Mouse (Mus musculus): ENCODE measurements around the gene Fgfr1op2.
"Not testable (repeated sequence)": the region's sequence is repeated elsewhere in the genome, so short reads cannot be mapped to it uniquely, and the experiment has no call there.

Fgfr1op2 gene

GRCm38 (mm10) chr6:146576903-146577302 lies at the start of gene Fgfr1op2:
Gene Fgfr1op2 (plus strand): TSS chr6:146577203.
- no peak for DNase-seq (ENCODE audit: low read depth, low spot score)

GRCm38 (mm10) chr6:146527537-146527936 lies 49.5 kb upstream of the Fgfr1op2 start:
- DNase-seq (ENCODE audit: low read depth, low spot score) = no peak

- no peak for DNase-seq (ENCODE audit: low read depth, low spot score)
Measured at GRCm38 (mm10) chr6:146530363-146530762, 46.6 kb upstream of the Fgfr1op2 start.

- no peak for DNase-seq (ENCODE audit: low read depth, low spot score)
Measured at GRCm38 (mm10) chr6:146530769-146531168, 46.2 kb upstream of the Fgfr1op2 start.

- no peak for DNase-seq (ENCODE audit: low read depth, low spot score)
Measured at GRCm38 (mm10) chr6:146533146-146533545, 43.9 kb upstream of the Fgfr1op2 start.

GRCm38 (mm10) chr6:146535501-146535900 lies 41.5 kb upstream of the Fgfr1op2 start:
- DNase-seq (ENCODE audit: low read depth, low spot score) = no peak

GRCm38 (mm10) chr6:146537111-146537510 lies 39.9 kb upstream of the Fgfr1op2 start:
- no peak for DNase-seq (ENCODE audit: low read depth, low spot score)

- DNase-seq (ENCODE audit: low read depth, low spot score) = no peak
Measured at GRCm38 (mm10) chr6:146538071-146538470, 38.9 kb upstream of the Fgfr1op2 start.

- no peak for DNase-seq (ENCODE audit: low read depth, low spot score)
Measured at GRCm38 (mm10) chr6:146538661-146539060, 38.3 kb upstream of the Fgfr1op2 start.

- no peak for DNase-seq (ENCODE audit: low read depth, low spot score)
Measured at GRCm38 (mm10) chr6:146540386-146540785, 36.6 kb upstream of the Fgfr1op2 start.

GRCm38 (mm10) chr6:146544622-146545021 lies 32.4 kb upstream of the Fgfr1op2 start:
- DNase-seq (ENCODE audit: low read depth, low spot score) = no peak

GRCm38 (mm10) chr6:146545289-146545865 lies 31.6 kb upstream of the Fgfr1op2 start:
- no peak for DNase-seq (ENCODE audit: low read depth, low spot score)

- no peak for DNase-seq (ENCODE audit: low read depth, low spot score)
Measured at GRCm38 (mm10) chr6:146550421-146550820, 26.6 kb upstream of the Fgfr1op2 start.

GRCm38 (mm10) chr6:146551326-146551725 lies 25.7 kb upstream of the Fgfr1op2 start:
- no peak for DNase-seq (ENCODE audit: low read depth, low spot score)

- DNase-seq (ENCODE audit: low read depth, low spot score) = not testable (repeated sequence)
Measured at GRCm38 (mm10) chr6:146562461-146562860, 14.5 kb upstream of the Fgfr1op2 start.

- no peak for DNase-seq (ENCODE audit: low read depth, low spot score)
Measured at GRCm38 (mm10) chr6:146572073-146572472, 4.9 kb upstream of the Fgfr1op2 start.

GRCm38 (mm10) chr6:146577310-146578109 lies 507 bp downstream of the Fgfr1op2 start, which contains the start of gene Ints13:
Gene Ints13 (minus strand): TSS chr6:146577835.
- peak; percentile 95 for DNase-seq (ENCODE audit: low read depth, low spot score)

- DNase-seq (ENCODE audit: low read depth, low spot score) = peak; percentile 28
Measured at GRCm38 (mm10) chr6:146578111-146578531, 1.1 kb downstream of the Fgfr1op2 start.

- no peak for DNase-seq (ENCODE audit: low read depth, low spot score)
Measured at GRCm38 (mm10) chr6:146578586-146578985, 1.6 kb downstream of the Fgfr1op2 start.

GRCm38 (mm10) chr6:146580381-146580926 lies 3.5 kb downstream of the Fgfr1op2 start:
- no peak for DNase-seq (ENCODE audit: low read depth, low spot score)

- no peak for DNase-seq (ENCODE audit: low read depth, low spot score)
Measured at GRCm38 (mm10) chr6:146583366-146584046, 6.5 kb downstream of the Fgfr1op2 start.

GRCm38 (mm10) chr6:146585134-146585533 lies 8.1 kb downstream of the Fgfr1op2 start:
- DNase-seq (ENCODE audit: low read depth, low spot score) = no peak
